Comparison of ENCODE assay signal across 8 mouse cellular contexts in the genomic region with DNA sequence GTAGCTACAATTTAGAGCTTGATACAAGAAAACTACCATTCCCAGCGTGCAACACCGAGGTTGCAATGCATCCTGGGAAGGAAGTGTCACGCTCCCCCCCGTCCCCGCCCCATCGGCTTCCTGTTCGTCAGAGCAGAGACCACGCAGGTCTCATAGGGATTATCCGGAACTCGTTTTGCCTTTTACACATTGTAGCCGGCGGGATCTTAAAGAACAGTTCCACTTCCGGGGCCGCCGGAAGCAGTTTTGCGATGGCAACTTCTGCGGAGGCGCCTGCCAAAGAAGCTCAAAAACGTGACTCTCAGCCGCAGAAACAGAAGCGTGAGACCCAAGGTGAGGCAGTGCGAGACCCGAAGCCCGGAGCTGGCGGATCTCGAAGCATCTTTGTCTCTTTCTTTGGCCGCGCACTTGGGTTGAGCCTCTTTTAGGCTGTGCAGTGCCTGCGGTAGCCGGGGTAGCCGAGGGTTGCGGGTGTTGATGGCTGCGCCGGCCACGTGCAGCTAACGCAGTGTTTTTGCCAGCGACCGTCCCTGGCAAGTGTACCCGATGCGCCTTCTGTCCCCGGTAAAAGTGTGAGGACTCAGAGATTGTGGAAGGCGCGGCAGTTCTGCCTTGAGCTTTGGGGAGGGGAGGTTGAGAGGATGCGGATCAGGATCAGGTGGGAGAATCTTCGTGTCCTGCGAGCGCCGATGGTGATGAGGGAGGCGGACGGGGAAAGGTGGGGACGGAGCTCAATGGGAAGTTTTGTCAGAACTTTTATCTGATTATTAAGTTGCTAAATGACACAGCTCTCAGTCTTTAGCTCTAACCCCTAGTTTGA. TPM values are rescaled to one million over a fixed set of nuclear protein-coding genes. Genes with fewer than 3 reads are reported as not detected.
A peak's percentile ranks its signal among the peaks of the same experiment; 100 is the strongest.
DNase-seq lines count a peak whose midpoint lies in the region; ATAC-seq and TF ChIP-seq lines count a peak whose summit lies in the region.

A gene (plus strand): TSS at position 123 of the 820 bp plus-strand sequence.

- H3K79me2 ChIP-seq in C2C12 (ENCODE audit: control insufficient read depth, insufficient read depth) (peaks cover 53% of the 10 kb centered on the region), myocyte (ENCODE audit: control insufficient read depth, insufficient read depth) (peaks cover 38% of the 10 kb centered on the region)
- peaks cover 11% of the 10 kb centered on the region; the same call in 1 of the 2 replicates for H3K79me2 ChIP-seq in liver, adult 2 months (ENCODE audit: control insufficient read depth, insufficient read depth, low read length)

- under 1% methylated on average over 51 of the region's 51 CpGs for WGBS in heart, embryonic 11.5 days (ENCODE audit: insufficient replicate concordance)
- WGBS in kidney, embryonic 16.5 days: 0% methylated on average over 51 of the region's 51 CpGs
- WGBS in liver, adult 2 months: under 1% methylated on average over 51 of the region's 51 CpGs

- peak within 1 kb of the TSS; percentile 89 for H3K9ac ChIP-seq in heart, embryonic 11.5 days (ENCODE audit: low read depth, low read length)
- peak within 1 kb of the TSS; percentile 87 for H3K9ac ChIP-seq in kidney, embryonic 16.5 days (replicated peaks; ENCODE audit: low read length)
- H3K9ac ChIP-seq in liver, adult 2 months (ENCODE audit: low read depth, low read length): peak within 1 kb of the TSS; percentile 84

- H3ac ChIP-seq in C2C12 (ENCODE audit: control insufficient read depth, insufficient read length, low read depth): peak within 1 kb of the TSS; percentile 94
- peak within 1 kb of the TSS; percentile 38 for H3ac ChIP-seq in myocyte (ENCODE audit: control insufficient read depth, insufficient read length)

- peaks cover 17% of the 10 kb centered on the region for H3K4me1 ChIP-seq in erythroblast, embryonic 14.5 days (ENCODE audit: control insufficient read depth)
- peaks cover 4% of the 10 kb centered on the region; the same call in 1 of the 2 replicates for H3K4me1 ChIP-seq in heart, embryonic 11.5 days (ENCODE audit: control insufficient read depth, insufficient read depth, low read length)
- peaks cover 8% of the 10 kb centered on the region for H3K4me1 ChIP-seq in kidney, embryonic 16.5 days (ENCODE audit: insufficient read depth, low read length)
- peaks cover 2% of the 10 kb centered on the region; the same call in 1 of the 2 replicates for H3K4me1 ChIP-seq in liver, adult 2 months (ENCODE audit: control insufficient read depth, insufficient read depth, low read length)

- TF ChIP-seq CTCF in C2C12 (IDR thresholded peaks at IDR 0.05; ENCODE audit: control insufficient read depth, insufficient read depth, insufficient read length): no peak
- TF ChIP-seq CTCF in brain, embryonic 14.5 days (IDR thresholded peaks at IDR 0.05; ENCODE audit: borderline replicate concordance, extremely low read depth, insufficient read depth, insufficient read length): no peak
- no peak for TF ChIP-seq CTCF in liver, adult 2 months (IDR thresholded peaks at IDR 0.05; ENCODE audit: low read depth, low read length)

- peaks cover 44% of the 10 kb centered on the region for H3K79me3 ChIP-seq in C2C12 (ENCODE audit: low read depth)

- peak; percentile 94 for ATAC-seq in heart, embryonic 11.5 days (replicated peaks; ENCODE audit: insufficient number of reproducible peaks, low FRiP score, low TSS enrichment)
- peak; percentile 97 for ATAC-seq in kidney, embryonic 16.5 days (ENCODE audit: low FRiP score, low TSS enrichment)

- peak; percentile 57; the same call in 1 of the 2 replicates for TF ChIP-seq POLR2A in brain, embryonic 14.5 days (IDR thresholded peaks at IDR 0.05; ENCODE audit: borderline replicate concordance, extremely low read depth, insufficient read depth, insufficient read length, poor library complexity, severe bottlenecking)
- peak; percentile 51; the same call in 1 of the 2 replicates for TF ChIP-seq POLR2A in liver, adult 2 months (IDR thresholded peaks at IDR 0.05; ENCODE audit: extremely low read depth, insufficient read depth, low read length)
- peak; percentile 40 for TF ChIP-seq POLR2A in myocyte (IDR thresholded peaks at IDR 0.05; ENCODE audit: insufficient read length, low read depth)

- DNase-seq in brain, embryonic 14.5 days (ENCODE audit: low read depth): peak; percentile 99
- DNase-seq in liver, adult 2 months (ENCODE audit: extremely low read depth, low read depth, low spot score): peak; percentile 96
- peak; percentile 97 for DNase-seq in splenic B cell, adult 2 months (ENCODE audit: low read depth, low spot score)

- H3K27me3 ChIP-seq in C2C12 (ENCODE audit: control insufficient read depth, insufficient read depth, insufficient read length) (no peaks in the 10 kb centered on the region), myocyte (ENCODE audit: control insufficient read depth, insufficient read depth, insufficient read length) (no peaks in the 10 kb centered on the region)
- H3K27me3 ChIP-seq in erythroblast, embryonic 14.5 days (ENCODE audit: control insufficient read depth): peaks cover 5% of the 10 kb centered on the region
- H3K27me3 ChIP-seq in heart, embryonic 11.5 days (ENCODE audit: control insufficient read depth, insufficient read depth, low read length): no peaks in the 10 kb centered on the region
- H3K27me3 ChIP-seq in kidney, embryonic 16.5 days (ENCODE audit: insufficient read depth, low read length): no peaks in the 10 kb centered on the region
- no peaks in the 10 kb centered on the region for H3K27me3 ChIP-seq in liver, adult 2 months (ENCODE audit: control insufficient read depth, insufficient read depth, low read length)
- H3K27me3 ChIP-seq in splenic B cell, adult 2 months (ENCODE audit: control insufficient read depth, insufficient read depth, low read length, poor library complexity, severe bottlenecking): no peaks in the 10 kb centered on the region

- peak within 1 kb of the TSS; percentile 83 for H3K4me2 ChIP-seq in heart, embryonic 11.5 days
- peak within 1 kb of the TSS; percentile 74 for H3K4me2 ChIP-seq in kidney, embryonic 16.5 days (replicated peaks; ENCODE audit: low read depth, low read length)
- H3K4me2 ChIP-seq in myocyte (ENCODE audit: low read depth): peak within 1 kb of the TSS; percentile 96

- no peaks in the 10 kb centered on the region for H3K9me3 ChIP-seq in erythroblast, embryonic 14.5 days (ENCODE audit: control insufficient read depth, low read length)
- no peaks in the 10 kb centered on the region for H3K9me3 ChIP-seq in heart, embryonic 11.5 days (replicated peaks; ENCODE audit: control insufficient read depth, low read length)
- H3K9me3 ChIP-seq in kidney, embryonic 16.5 days (ENCODE audit: low read length): peaks cover 3% of the 10 kb centered on the region; the same call in 1 of the 2 replicates

- peak within 1 kb of the TSS; percentile 96 for H3K4me3 ChIP-seq in C2C12 (ENCODE audit: insufficient read depth, poor library complexity, severe bottlenecking)
- H3K4me3 ChIP-seq in erythroblast, embryonic 14.5 days (replicated peaks): peak within 1 kb of the TSS; percentile 87
- H3K4me3 ChIP-seq in heart, embryonic 11.5 days (ENCODE audit: low read depth, low read length): peak within 1 kb of the TSS; percentile 96
- H3K4me3 ChIP-seq in kidney, embryonic 16.5 days (ENCODE audit: low read length): peak within 1 kb of the TSS; percentile 85
- H3K4me3 ChIP-seq in liver, adult 2 months (ENCODE audit: insufficient read depth, low read depth, low read length): peak within 1 kb of the TSS; percentile 91
- H3K4me3 ChIP-seq in myocyte: peak within 1 kb of the TSS; percentile 87

- no peak within 1 kb of the TSS for H3K27ac ChIP-seq in heart, embryonic 11.5 days (ENCODE audit: low read depth, low read length)
- peak within 1 kb of the TSS; percentile 67; the same call in 1 of the 2 replicates for H3K27ac ChIP-seq in kidney, embryonic 16.5 days (ENCODE audit: low read length)
- H3K27ac ChIP-seq in liver, adult 2 months (replicated peaks; ENCODE audit: insufficient read depth, low read depth, low read length): peak within 1 kb of the TSS; percentile 71

- H3K36me3 ChIP-seq in C2C12 (ENCODE audit: control insufficient read depth, insufficient read depth) (peaks cover 22% of the 10 kb centered on the region), myocyte (ENCODE audit: control insufficient read depth, insufficient read depth) (peaks cover 6% of the 10 kb centered on the region)
- peaks cover 25% of the 10 kb centered on the region for H3K36me3 ChIP-seq in erythroblast, embryonic 14.5 days (ENCODE audit: control insufficient read depth)
- H3K36me3 ChIP-seq in heart, embryonic 11.5 days (ENCODE audit: control insufficient read depth, insufficient read depth, low read length): no peaks in the 10 kb centered on the region
- H3K36me3 ChIP-seq in kidney, embryonic 16.5 days (ENCODE audit: insufficient read depth, low read length): no peaks in the 10 kb centered on the region; the same call in 1 of the 2 replicates
- 0 out of 2 replicates have a peak, but pooled peaks cover 2% of the 10 kb centered on the region for H3K36me3 ChIP-seq in liver, adult 2 months (ENCODE audit: control insufficient read depth, insufficient read depth, low read length)
- H3K36me3 ChIP-seq in splenic B cell, adult 2 months (ENCODE audit: control insufficient read depth, insufficient read depth, low read length, poor library complexity, severe bottlenecking): no peaks in the 10 kb centered on the region; the same call in 1 of the 2 replicates

TF ChIP-seq in C2C12, 6 proteins besides CTCF, POLR2A, EP300 and RAD21:
- peak; percentile 48 for TF ChIP-seq MAX (IDR thresholded peaks at IDR 0.05)
- TF ChIP-seq USF1 (IDR thresholded peaks at IDR 0.05; ENCODE audit: low read depth): peak; percentile 62
- no peak for TF ChIP-seq FOSL1 (IDR thresholded peaks at IDR 0.05; ENCODE audit: insufficient read depth, low read length, poor library complexity, severe bottlenecking)

TF ChIP-seq in myocyte, 11 proteins besides CTCF, POLR2A, EP300 and RAD21 (continues in another document):
- TF ChIP-seq POLR2AphosphoS2 (IDR thresholded peaks at IDR 0.05; ENCODE audit: insufficient read length, low read depth) (peak; percentile 59), USF1 (IDR thresholded peaks at IDR 0.05; ENCODE audit: low read depth) (peak; percentile 74), SRF (IDR thresholded peaks at IDR 0.05; ENCODE audit: control insufficient read depth, insufficient read length, low read depth) (no peak), MAX (IDR thresholded peaks at IDR 0.05; ENCODE audit: low read depth) (peak; percentile 34), CEBPB (IDR thresholded peaks at IDR 0.05; ENCODE audit: insufficient read depth, poor library complexity, severe bottlenecking) (0 out of 2 replicates have a peak, but pooled peaks have one; percentile 11), E2F4 (IDR thresholded peaks at IDR 0.05; ENCODE audit: insufficient read depth) (peak; percentile 25)

RNA-seq across cellular contexts. Expression of the gene that starts here (rescaled TPM):
- polyA plus RNA-seq in C2C12 (2012; fragmentation: generic; extraction: Trizol) (10.2 TPM), myocyte (2012; fragmentation: generic; extraction: Trizol) (10.5 TPM)
- 24.9 and 29.9 TPM in 2 replicates for polyA plus RNA-seq in brain, embryonic 14.5 days (2012; rRNA removed)
- 0.06 and 0.08 TPM in 2 replicates for polyA plus RNA-seq in erythroblast, embryonic 14.5 days (2012)
- 35.4 and 35.6 TPM in 2 replicates for polyA plus RNA-seq in heart, embryonic 11.5 days (2014; fragmentation: Nextera tagmentation; extraction: Ambion mirVana)
- polyA plus RNA-seq in kidney, embryonic 16.5 days (2015; fragmentation: Nextera tagmentation; extraction: Ambion mirVana): 48.7 and 49.2 TPM in 2 replicates
- total RNA-seq in liver, adult 2 months (2014; rRNA removed): 13.2 and 13.6 TPM in 2 replicates
- polyA plus RNA-seq in liver, adult 2 months (2012; rRNA removed): 2.6 and 3.0 TPM in 2 replicates
